Mouse (Mus musculus): ENCODE measurements at regions not wholly inside any gene's neighbourhood (a gene's known extent, or its start where the extent isn't known, plus 50 kb on each side); places are given as distances from the start of the nearest gene placed in this dataset.

GRCm38 (mm10) chr11:18370861-18371260 is 417.2 kb upstream of the Etaa1 start:
- no peak for TF ChIP-seq CTCF (IDR thresholded peaks at IDR 0.05; ENCODE audit: insufficient read depth, low read depth, low read length)
- no peak for TF ChIP-seq POLR2A (IDR thresholded peaks at IDR 0.05; ENCODE audit: insufficient read depth, low read depth, low read length)

Measured in olfactory bulb, adult 2 months (tissue).